Comparison of ENCODE assay signal across 29 mouse cellular contexts in the genomic region with DNA sequence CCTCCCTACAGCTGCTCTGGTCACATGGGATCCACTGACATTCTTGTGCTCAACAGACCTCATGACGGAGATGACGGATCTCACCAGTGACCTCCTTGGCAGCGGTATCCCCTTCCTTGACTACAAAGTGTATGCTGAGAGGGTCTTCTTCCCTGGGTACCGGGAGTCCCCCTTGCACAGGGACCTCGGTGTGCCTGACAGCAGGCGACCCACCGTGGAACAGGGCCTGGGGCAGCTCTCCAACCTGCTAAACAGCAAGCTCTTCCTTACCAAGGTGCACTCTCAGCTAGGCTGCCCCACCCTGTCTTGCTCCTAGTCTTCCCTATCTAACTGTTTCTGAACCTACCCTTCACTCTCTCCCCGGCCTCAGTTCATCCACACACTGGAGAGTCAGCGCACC. TPM values are rescaled to one million over a fixed set of nuclear protein-coding genes. Genes with fewer than 3 reads are reported as not detected.
A peak's percentile ranks its signal among the peaks of the same experiment; 100 is the strongest.
DNase-seq lines count a peak whose midpoint lies in the region.
"Had no signal": no experiment of that assay in that cellular context is flagged by ENCODE, and none has a peak within 500 bp of the region (broad histone marks: within the 10 kb centered on the region; RNA-seq: fewer than 3 reads in every experiment).

No protein-coding gene starts in this region.

- peak; percentile 3 for DNase-seq in adrenal gland, postnatal 10 days
- no peak for DNase-seq in adrenal gland, postnatal 4 days (ENCODE audit: low spot score in 2 of 2)
- DNase-seq in kidney, postnatal 10 days = peak; percentile 4
- DNase-seq in kidney, postnatal 14 days = no peak
- DNase-seq in urinary bladder, adult 2 months (ENCODE audit: low spot score) = peak; percentile 16
- DNase-seq in urinary bladder, adult 18-20 months (ENCODE audit: low spot score in 2 of 2) = no peak
- DNase-seq: cerebellum, adult 11 months; cerebellum, adult 8-10 months; cerebellum, postnatal 14 days; embryo, embryonic 11 days; gastrocnemius, postnatal 10 days; heart, postnatal 36 days had no signal

RNA-seq across cellular contexts. Expression of a gene that starts 16.4 kb away (rescaled TPM):
- total RNA-seq in adrenal gland, postnatal 10 days (2021) = 10 to 100 TPM; 46.9 to 69.6 TPM
- total RNA-seq in adrenal gland, postnatal 4 days (2021) = 100 to 1,000 TPM; 152 to 161 TPM
- 19.9 and 26.2 TPM in 2 replicates for polyA plus RNA-seq in urinary bladder, adult 2 months (2012; rRNA removed)

RNA-seq across cellular contexts. Expression of a gene that starts 29.2 kb away (rescaled TPM):
- 100 to 1,000 TPM; 336 to 351 TPM for total RNA-seq in adrenal gland, postnatal 10 days (2021)
- 100 to 1,000 TPM; 375 to 399 TPM for total RNA-seq in adrenal gland, postnatal 4 days (2021)
- 118 and 126 TPM in 2 replicates for polyA plus RNA-seq in urinary bladder, adult 2 months (2012; rRNA removed)

RNA-seq across cellular contexts. Expression of a gene that starts 29.3 kb away (rescaled TPM):
- total RNA-seq in adrenal gland, postnatal 10 days (2021) = 10 to 100 TPM; 15.7 to 19.4 TPM
- 10 to 100 TPM; 17.3 to 18.5 TPM for total RNA-seq in adrenal gland, postnatal 4 days (2021)
- polyA plus RNA-seq in urinary bladder, adult 2 months (2012; rRNA removed) = 10.9 and 14.0 TPM in 2 replicates

RNA-seq across cellular contexts. Expression of a gene that starts 37.7 kb away (rescaled TPM):
- total RNA-seq in adrenal gland, postnatal 10 days (2021) = 10 to 100 TPM; 13.8 to 14.2 TPM
- total RNA-seq in adrenal gland, postnatal 4 days (2021) = 10 to 100 TPM; 20.7 to 21.3 TPM
- polyA plus RNA-seq in urinary bladder, adult 2 months (2012; rRNA removed) = 17.1 and 17.6 TPM in 2 replicates

RNA-seq across cellular contexts. Expression of a gene that starts 50.2 kb away (rescaled TPM):
- total RNA-seq in adrenal gland, postnatal 10 days (2021) = not detected
- not detected for total RNA-seq in adrenal gland, postnatal 4 days (2021)
- polyA plus RNA-seq in urinary bladder, adult 2 months (2012; rRNA removed) = not detected in 2 replicates
- total RNA-seq: adrenal gland, postnatal 36 days; CH12.LX; common myeloid progenitor, adult 5-6 weeks; gastrocnemius, postnatal 10 days; gastrocnemius, postnatal 4 days; heart, adult 2 months; heart, postnatal 36 days had no signal
- polyA plus RNA-seq: brain, embryonic 14.5 days; embryonic facial prominence, embryonic 11.5 days; embryonic facial prominence, embryonic 15.5 days; erythroblast, embryonic 14.5 days; forebrain, embryonic 10.5 days; forebrain, embryonic 16.5 days; frontal cortex, adult 2 months; heart, adult 2 months; heart, embryonic 12.5 days; heart, embryonic 16.5 days; hindbrain, embryonic 12.5 days; hindbrain, embryonic 16.5 days; inflammation-experienced regulatory T-cells, adult 6 months had no signal

Comparison
In these comparisons a context has a peak if more than half of its experiments do, and no peak if none do; other contexts are left out.
1. DNase-seq: peak in adrenal gland, postnatal 10 days (single experiment), kidney, postnatal 10 days (single experiment) and urinary bladder, adult 2 months (single experiment); none in adrenal gland, postnatal 4 days (0 of 2), kidney, postnatal 14 days (single experiment) and urinary bladder, adult 18-20 months (0 of 2).